Mouse (Mus musculus) heart, postnatal 25 days (tissue): ENCODE measurements around the gene Ptprg. TPM values are rescaled to one million over a fixed set of nuclear protein-coding genes. Genes with fewer than 3 reads are reported as not detected.

ENCODE experiments used
- DNase-seq: peaks from one replicate; pipeline ENCODE4 v3.0.0; 2022; ENCODE audit warnings: low spot score
- intact Hi-C: fragments of 180-260 bp; cut with DNase I; formaldehyde crosslinking; loops from one replicate; pipeline ENCODE4 v1.15.1; 2025
- total RNA-seq, 2 experiments: library from RNA; stranded (reverse); gene quantifications; 2 replicates each; pipeline ENCODE4 v1.2.3; 2021

The Ptprg gene
- total RNA-seq, 2 experiments from 2014 or later, result 58.0 to 62.3 TPM

DNA sequence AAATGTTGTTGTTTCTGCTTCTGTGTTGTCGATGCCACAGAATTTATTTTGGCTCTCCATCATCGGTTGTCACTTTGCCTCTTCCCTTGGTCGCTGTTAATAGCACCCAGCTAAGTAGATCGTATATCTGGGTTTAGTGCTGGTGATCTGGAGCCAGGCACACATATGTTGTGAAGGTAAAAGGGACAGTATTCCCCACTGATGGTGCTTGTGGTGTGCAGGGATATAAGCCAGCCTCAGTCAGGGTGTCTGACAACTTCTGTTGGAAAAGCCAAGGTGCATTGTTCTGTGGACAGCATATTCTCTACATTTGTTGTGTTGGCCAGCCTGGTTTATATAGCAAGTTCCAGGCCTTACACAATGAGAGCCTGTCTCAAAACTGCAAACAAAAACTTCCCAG lies 428.4 kb downstream of the Ptprg start:
- intact Hi-C loops, result loop anchor here (5.0 kb wide), 1 partner anchor 84 kb away; no protein-coding TSS in a partner anchor
- no peak for DNase-seq

DNA sequence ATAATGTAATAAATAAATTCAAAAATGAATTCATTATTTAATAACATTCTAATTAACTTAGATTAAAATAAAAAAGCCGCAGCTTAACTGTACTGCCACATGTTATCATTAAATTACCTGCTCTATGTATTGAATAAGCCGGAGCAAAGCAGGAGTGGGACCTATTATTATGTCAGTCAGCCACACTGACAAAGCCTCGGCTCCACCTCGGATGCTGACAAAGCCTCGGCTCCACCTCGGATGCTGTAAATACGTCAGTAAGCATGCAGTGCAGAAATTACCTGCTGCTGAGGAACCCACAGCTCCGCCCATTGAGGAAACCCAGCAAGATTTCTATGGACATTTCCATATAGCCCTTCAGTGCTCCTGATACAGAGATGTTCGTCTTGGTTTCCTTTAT lies 429.7 kb downstream of the Ptprg start:
- no peak for DNase-seq
- intact Hi-C loops, result loop anchor here (5.0 kb wide), 1 partner anchor 86 kb away; no protein-coding TSS in a partner anchor

DNA sequence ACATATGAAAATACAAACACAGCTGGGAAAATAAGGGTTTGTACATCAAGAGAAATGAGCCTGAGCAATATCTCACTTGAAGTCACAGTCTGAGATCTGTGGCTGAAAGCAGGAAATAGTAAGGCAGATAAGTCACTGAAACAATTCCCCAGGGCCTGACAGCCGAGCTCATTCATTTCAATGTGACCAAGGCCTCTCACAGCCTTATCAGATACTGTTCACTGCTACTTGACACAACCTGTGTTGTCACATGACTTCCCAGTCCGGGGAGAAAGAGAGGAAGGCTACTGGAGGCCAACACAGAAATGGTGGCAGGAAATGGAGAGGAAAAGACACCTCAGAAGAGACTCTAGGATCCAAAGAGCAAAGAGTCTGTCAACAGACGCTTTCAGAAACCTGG lies 430.8 kb downstream of the Ptprg start:
- no peak for DNase-seq
- intact Hi-C loops, result loop anchor here (5.0 kb wide), 1 partner anchor 87 kb away; no protein-coding TSS in a partner anchor

DNA sequence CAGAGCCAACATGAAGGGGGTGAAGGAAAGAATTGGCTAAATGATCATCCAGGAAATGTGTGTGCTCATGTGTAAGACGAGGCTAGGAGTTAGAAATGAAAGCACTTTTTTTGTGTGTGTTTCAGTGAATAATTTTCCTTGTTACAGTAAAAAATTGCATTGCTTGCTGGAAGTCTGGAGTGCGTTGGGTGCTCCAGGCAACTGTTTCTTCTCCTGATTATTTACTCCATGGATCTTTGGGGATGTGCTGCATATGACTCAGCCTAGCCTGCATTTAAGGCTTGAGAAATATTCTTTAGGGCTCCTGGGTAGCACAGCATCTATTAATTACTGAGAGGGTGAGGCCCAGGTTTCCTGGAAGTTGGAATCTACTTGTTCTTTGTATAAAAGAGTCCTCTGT lies 435.6 kb downstream of the Ptprg start:
- intact Hi-C loops, result no loop called here
- no peak for DNase-seq

DNA sequence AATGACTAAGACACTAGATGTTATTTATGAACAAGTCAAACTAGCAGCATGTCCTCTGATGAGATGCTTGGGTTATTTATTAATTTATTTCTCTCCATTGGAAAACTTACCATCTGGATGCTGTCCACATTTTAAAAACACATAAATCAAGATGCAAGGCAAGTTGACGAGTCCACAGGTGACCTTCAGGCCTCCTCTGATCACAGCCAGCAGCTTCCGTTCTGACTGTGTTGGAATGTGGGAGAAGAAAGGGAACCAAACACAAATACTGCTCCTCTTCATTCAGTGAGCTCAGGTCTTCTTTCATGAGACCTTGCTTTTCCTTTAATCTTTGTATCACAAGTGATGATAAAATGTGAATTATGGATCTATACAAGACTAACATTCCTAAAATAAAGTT lies 437.8 kb downstream of the Ptprg start:
- intact Hi-C loops, result no loop called here
- DNase-seq, result no peak

DNA sequence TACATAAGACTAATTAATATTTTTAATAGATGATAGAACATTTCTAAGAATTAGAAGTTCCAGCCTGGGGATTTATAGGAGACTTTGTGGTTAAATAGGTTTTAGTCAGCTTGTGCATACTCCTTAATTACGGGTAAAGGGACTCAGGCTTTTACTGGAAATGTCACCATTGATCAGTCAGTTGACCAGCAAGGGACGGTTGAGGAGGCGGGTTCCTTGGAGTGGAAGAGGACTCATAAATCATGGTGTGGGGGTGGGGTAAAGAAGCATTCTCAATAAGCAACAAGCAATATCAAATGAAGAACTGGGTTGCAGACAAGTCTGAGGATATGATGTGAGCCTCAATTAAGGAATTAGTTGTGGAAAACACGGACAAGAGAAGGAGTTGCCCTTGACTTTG lies 438.8 kb downstream of the Ptprg start:
- intact Hi-C loops, result no loop called here
- no peak for DNase-seq

DNA sequence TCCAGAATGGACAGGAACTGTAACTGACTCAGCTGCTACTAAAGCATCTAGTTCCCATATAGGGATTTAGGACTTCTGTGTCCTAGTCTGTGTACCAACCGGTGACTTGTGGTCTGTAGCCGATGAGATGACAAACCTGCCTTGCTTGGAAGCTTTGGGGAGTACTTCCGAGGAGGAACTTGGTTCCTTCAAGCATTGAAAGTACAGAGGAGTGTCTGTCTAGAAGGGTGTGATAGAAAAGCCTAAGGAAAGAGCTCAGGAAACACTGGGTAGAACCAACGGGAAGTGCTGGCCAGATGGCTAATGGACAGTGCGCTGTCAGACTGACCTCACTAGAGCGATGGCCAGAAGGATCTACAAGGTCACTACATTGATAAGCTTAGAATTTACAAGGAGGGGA lies 439.2 kb downstream of the Ptprg start:
- intact Hi-C loops, result no loop called here
- no peak for DNase-seq

DNA sequence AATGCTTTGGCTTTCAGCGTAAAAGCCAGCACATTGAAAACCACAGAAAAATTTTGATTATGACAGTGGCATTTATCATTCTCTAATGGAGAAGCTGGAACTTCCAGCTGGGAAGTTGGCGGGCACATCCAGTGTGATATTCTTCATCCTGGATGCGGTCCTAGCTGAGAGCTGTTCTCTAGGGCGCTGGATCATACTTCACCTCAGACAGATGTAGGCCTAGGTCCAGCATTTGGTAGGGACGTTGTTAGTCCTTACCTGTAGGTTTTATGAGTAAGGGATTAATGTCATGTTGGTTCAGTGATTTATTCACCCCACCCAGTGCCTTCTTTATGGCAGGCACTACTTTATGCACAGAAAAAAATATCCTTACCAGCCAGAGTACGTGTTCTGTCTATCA lies 444.2 kb downstream of the Ptprg start:
- DNase-seq, result no peak
- intact Hi-C loops, result no loop called here

DNA sequence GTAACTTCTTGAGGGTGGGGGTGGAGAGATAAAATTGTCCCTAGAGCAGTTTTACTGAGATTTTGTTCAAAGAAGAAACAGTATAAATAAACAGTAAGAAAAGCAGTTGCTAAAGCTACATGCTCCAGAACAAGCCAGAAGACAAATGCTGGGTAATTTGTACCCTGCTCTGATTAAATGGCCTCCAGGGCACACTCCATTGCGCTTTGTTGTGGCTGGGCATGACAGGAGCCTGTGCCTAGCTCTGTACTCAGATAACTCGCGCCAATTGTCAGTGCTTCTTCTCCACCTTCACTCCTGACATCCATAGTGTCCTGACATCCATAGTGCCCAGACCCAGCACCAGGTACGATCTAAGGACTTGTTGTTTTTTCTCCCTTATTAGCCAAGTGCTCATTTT lies 445.1 kb downstream of the Ptprg start:
- no peak for DNase-seq
- intact Hi-C loops, result no loop called here

DNA sequence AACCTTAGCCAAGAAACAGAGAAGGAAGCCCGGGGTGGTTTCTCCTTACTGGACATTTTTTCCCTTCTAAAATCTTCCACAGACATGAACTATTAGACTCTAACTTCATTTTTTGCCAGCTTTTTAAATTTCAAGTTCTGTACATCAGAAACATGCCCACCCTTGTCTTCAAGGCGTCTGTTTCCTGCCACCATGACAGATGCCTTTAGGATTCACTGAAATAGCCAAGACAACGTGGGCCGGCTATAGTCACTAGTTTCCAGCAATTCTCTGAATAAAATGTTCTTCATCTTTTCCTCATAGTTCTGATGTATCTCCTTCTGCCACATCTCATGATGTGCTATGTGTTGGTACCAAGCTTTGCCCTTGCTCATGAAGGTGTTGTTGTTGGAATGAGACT lies 450.7 kb downstream of the Ptprg start:
- intact Hi-C loops, result no loop called here
- no peak for DNase-seq

DNA sequence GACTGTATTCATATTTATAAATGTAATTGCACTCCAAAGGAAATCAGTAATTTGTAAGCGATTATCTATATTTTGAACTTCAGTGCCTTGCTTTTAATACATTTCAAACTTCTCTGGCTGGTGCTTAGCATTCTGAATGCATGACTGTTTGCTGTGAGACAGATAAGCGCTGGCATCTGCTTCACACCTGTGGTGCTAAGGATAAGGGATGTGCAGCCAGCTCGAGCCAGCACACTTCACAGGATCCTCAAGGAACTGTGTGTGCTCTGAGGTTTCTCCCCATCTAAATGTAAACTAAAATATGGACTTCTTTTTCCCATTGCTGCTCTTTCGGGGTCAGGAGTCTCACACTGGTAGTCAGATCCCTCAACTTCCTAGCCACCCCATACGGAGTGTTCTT lies 458.4 kb downstream of the Ptprg start:
- DNase-seq, result no peak
- intact Hi-C loops, result no loop called here

DNA sequence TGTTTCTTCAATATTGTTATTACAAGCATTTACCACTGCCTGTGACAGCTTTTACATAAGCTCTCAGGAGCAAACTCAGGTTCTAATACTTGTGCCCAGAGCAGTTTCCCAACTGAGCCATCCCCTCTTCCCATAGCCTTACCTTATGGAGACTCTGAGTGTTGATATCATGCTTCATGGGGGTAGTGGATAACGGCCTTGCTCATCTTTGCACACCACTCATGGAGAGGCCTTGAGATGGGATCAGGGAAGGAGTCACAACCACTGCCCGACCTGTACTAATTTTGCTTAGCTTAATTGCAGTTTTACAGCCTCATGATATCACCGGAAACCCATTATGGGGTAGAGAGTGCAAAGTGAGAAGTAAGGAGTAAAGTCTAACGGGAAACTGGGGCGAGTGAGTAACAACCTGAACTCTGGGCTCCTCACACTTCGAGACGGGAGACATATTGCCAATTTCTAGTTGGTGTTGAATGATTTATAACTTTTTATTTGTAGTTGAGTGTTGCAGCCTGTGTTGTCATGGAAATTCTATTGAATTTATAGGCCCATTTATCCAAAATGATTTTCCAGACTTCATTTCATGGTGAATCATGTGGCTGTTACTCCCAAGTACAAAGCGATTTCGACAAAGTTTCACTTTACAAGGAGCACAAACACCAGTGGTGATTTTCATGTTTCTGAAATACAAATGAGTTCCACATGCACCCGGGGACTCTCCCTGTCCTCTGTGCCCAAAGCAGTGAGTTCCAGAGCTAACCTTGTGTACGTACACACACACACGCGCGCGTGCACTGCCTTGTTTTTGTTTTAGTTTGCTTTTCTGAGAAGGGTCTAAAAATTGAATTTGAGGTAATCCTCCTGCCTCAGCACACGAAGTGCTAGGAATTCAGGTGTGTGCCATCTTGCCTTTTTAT lies 472.7 kb downstream of the Ptprg start:
- no peak for DNase-seq
- intact Hi-C loops, result no loop called here

DNA sequence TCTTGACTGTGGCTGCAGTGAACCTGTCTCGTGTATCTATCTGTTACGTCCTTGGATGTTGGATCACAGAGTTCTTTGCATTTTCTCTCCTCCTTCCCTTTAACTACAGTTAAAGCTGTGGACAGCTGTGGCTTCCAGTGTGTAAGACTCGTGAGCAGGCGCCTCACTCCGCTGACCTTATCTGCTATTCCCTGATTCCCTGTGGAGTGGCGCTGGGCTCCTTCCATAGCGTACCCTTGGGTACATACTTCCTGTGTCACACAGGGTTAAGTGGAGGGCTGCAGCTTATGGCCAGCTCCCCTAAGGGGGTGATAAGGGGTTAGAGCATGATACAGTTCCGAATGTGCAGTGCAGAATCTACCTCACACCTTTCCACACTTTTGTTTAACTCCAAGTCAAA lies 473.9 kb downstream of the Ptprg start:
- DNase-seq, result no peak
- intact Hi-C loops, result no loop called here

DNA sequence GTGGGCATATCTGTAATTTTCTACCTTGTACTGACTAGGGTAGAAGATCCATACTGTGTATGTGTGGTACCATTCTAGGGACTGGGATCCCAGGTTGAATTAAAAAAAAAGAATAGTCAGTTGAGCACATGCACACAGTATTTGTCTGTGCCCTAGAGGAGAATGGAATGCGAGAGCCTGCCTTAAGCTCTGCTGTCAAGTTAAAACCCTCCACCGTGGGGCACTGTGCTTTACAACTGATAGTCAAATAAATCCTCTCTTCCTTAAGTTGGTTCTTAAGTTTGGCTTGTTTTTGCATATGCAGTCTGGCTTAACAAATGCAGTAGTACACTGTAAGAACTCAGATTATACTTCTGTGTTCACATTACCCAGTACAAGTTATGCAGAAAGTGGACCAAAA lies 476.6 kb downstream of the Ptprg start:
- intact Hi-C loops, result no loop called here
- DNase-seq, result no peak

DNA sequence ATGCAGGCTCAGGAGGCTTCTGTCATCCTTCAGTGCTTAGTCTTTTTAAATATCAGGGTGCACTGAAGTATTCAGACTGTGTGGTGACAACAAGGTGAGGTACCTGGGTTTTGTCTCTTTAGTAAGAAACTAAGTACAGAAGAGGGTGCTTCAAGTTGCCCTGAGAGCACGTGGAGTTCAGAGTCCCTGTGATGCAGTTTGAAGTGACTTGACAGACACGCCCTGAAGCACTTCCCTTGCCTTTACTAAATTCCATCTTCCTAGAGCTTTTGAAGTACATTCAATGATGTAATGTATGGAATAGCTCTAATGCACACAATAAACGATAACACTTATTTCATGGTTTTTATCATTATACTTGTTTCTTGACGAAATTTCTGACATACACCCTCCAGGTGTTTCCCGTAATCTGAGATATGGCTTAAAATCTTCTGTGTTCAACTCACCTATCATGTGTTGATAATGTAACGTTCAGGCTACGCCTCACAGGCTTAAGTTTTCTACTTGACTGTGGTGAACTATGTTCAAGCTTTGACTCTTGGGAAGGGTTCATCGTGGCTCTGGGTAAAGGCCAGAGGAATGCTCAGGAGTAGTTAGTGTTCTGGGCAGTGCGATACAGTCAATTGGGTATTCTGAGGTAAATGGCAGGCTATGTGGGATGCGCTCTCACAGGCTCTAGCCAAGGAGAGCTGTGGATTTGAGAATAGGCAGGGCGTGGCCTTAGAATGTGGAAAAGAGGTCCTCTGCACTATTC lies 483.4 kb downstream of the Ptprg start:
- DNase-seq, result no peak
- intact Hi-C loops, result no loop called here

DNA sequence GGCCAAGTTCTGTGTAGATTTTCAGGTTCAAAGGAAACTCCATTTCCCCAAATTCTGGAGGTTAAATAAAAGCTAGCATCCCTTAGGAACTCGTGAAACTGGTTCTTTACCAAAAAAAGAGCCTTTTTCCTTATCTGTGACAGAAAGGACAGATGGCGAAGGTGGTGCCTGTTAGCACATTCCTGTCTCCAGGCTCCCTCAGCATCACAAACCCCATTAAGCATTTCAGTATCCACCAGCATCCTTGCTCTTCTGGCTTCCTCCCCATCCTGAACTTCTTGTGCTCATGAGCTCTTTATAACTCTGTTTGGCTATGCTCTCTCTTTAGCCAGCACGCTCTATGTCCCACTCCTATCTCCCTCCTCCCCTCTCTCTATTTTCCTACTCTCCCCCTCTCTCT lies 486.4 kb downstream of the Ptprg start:
- DNase-seq, result no peak
- intact Hi-C loops, result no loop called here

DNA sequence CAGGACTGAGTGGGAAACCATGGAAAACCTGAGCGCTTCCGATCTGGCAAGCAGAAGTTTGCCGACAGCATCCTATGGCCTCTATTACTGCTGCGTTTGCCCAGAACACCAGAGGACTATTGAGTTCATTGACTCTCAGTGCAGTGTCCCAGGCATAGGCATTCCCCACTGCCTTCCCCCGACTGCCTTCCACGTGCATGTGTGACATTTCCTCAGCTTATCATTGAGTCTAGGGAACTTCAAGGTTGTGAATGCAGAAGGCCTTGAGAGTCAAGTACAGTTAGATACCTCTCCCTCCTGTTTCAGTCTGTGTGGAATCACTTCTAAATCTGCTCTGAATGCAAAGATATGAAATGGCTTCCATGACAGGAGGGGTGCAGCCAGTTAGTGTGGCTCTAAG lies 488.2 kb downstream of the Ptprg start:
- intact Hi-C loops, result no loop called here
- no peak for DNase-seq

DNA sequence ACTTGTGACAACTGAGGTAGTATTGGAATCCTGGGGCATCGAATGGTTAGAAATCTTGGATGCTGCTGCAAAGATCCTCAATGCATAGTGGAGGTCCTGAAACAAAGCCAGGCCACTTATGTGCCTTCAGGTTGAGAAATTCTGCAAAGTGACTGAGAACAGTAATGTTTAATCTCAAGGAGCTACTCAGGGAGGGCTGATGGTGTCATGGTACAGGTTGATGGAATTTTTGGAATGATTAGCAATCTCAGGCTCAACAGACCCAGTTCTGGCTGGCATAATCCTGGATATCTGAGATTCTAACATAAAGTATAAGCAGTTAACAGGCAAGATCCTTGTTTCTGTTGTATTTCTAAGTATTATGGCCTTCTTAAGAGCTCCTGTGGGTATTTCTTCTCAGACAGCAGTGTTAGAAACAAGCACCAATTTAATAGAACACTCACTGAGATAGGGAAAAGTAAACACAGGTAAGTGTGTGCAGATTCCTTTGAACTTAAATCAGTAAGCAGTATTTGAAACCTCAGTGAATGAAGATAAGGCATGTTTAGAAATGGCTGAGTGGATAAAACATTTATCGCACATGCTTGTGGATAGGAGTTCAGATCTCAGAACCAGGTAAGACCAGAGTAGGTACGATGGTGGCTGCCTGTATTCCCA lies 493.0 kb downstream of the Ptprg start:
- no peak for DNase-seq
- intact Hi-C loops, result no loop called here

DNA sequence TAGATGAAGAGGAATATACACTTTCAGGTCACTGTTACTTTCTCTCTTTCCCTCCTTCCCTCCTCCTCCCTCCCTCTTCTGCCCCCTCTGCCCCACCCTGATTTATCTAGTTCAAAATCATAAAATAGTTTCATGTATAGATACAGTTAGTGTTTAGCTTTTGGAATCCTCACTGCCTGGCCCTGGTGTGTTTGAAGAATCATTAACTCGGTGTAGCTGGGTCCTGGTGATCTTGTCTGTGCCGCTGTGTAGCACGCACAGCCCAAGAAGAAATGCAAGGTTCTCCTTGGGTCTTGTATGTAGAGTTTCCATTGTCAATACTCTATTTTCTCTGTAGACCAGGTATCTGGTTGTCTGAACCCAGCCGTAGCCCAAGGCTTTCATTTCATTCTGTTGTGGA lies 494.3 kb downstream of the Ptprg start:
- intact Hi-C loops, result no loop called here
- DNase-seq, result no peak

DNA sequence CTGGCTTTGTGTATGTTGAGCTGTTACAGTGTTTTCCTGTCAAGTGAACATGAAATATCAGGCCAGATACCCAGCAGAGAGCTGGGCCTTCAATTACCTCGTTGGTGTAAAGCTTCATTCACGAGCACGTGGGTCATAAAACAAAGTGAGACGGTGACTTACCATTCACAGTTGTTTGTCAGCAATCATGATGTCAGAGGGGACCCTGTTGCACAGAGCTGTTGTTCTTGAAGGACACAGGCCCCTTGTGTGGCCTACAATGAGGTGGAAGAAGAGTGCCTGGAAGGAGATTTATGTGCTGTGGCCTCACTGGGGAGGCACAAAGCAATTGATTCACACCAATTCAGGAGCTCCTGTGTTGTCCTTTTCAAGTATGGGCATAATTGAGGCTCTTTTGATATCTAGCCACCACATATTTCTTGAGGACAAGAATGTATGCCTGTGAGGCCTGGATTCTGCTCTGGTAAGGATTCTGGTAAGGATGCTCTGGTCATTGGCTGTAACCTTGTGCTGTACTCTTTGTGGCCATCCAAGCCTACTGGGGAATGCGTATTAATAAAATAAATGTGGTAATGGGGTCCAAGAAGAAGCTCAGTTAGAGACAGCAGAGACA lies 503.7 kb downstream of the Ptprg start:
- no peak for DNase-seq
- intact Hi-C loops, result loop anchor here (5.0 kb wide), 2 partner anchors 170 to 190 kb away; no protein-coding TSS in a partner anchor
